Mouse (Mus musculus) embryonic fibroblast, embryonic 13.5 days (primary cell): Measurements from ENCODE around the gene Ctnnd1.

Experiments
- CTCF ChIP-seq: IDR thresholded peaks from 2 replicates; pipeline ENCODE4 v1.5.1; 2011; ENCODE audit warnings: mild to moderate bottlenecking, control low read depth, low read length, moderate library complexity, borderline replicate concordance; ENCODE audit not compliant: insufficient read depth
- POLR2A ChIP-seq: IDR thresholded peaks from 2 replicates; pipeline ENCODE4 v1.6.1; 2011; ENCODE audit warnings: low read depth, mild to moderate bottlenecking, control low read depth, low read length, moderate library complexity

GRCm38 (mm10) chr2:84635611-84636010 lies 15.0 kb downstream of the Ctnnd1 start:
- no peak for TF ChIP-seq CTCF
- no peak for TF ChIP-seq POLR2A
